Mouse (Mus musculus): ENCODE data around the gene Ahrr.

GRCm38 (mm10) chr13:74292167-74292566 lies at the start of gene Ahrr:
- TF ChIP-seq POLR2A (IDR thresholded peaks at IDR 0.05; ENCODE audit: insufficient read depth, low read length) (no peak), CTCF (IDR thresholded peaks at IDR 0.05; ENCODE audit: low read depth, low read length) (peak; percentile 55)
